Comparison of ENCODE assay signal across 8 mouse cellular contexts in genomic region chr19:46961047-46961651, GRCm38 (mm10). TPM values are rescaled to one million over a fixed set of nuclear protein-coding genes. Genes with fewer than 3 reads are reported as not detected.
DNase-seq lines count a peak whose midpoint lies in the region; ATAC-seq lines count a peak whose summit lies in the region.

No protein-coding gene starts in this region.

- H3K27me3 ChIP-seq in kidney, embryonic 14.5 days (ENCODE audit: control insufficient read depth, insufficient read depth, low read length): no peaks in the 10 kb centered on the region
- no peaks in the 10 kb centered on the region for H3K27me3 ChIP-seq in hindbrain, embryonic 12.5 days
- H3K27me3 ChIP-seq in midbrain, embryonic 15.5 days (replicated peaks): no peaks in the 10 kb centered on the region

- peaks cover 19% of the 10 kb centered on the region; the same call in 1 of the 2 replicates for H3K4me1 ChIP-seq in kidney, embryonic 14.5 days (ENCODE audit: control insufficient read depth, insufficient read depth, low read length)
- peaks cover 31% of the 10 kb centered on the region for H3K4me1 ChIP-seq in hindbrain, embryonic 12.5 days
- H3K4me1 ChIP-seq in midbrain, embryonic 15.5 days: peaks cover 28% of the 10 kb centered on the region

- peak overlapping the region; percentile 90 for H3K27ac ChIP-seq in kidney, embryonic 14.5 days (ENCODE audit: low read depth, low read length)
- H3K27ac ChIP-seq in hindbrain, embryonic 12.5 days: peak overlapping the region; percentile 98
- peak overlapping the region; percentile 99 for H3K27ac ChIP-seq in midbrain, embryonic 15.5 days

- DNase-seq in kidney, adult 8-10 months: no peak
- DNase-seq in NIH3T3 (ENCODE audit: low read depth): peak; percentile 70
- no peak for DNase-seq in cerebellum, adult 8-10 months
- no peak for DNase-seq in adrenal gland, postnatal 14 days

- H3K4me2 ChIP-seq in kidney, embryonic 14.5 days (replicated peaks; ENCODE audit: low read depth, low read length): peak overlapping the region; percentile 62
- H3K4me2 ChIP-seq in hindbrain, embryonic 12.5 days (replicated peaks): peak overlapping the region; percentile 64
- peak overlapping the region; percentile 68 for H3K4me2 ChIP-seq in midbrain, embryonic 15.5 days

- no peaks in the 10 kb centered on the region for H3K36me3 ChIP-seq in kidney, embryonic 14.5 days (ENCODE audit: control insufficient read depth, insufficient read depth, low read length)
- H3K36me3 ChIP-seq in hindbrain, embryonic 12.5 days: no peaks in the 10 kb centered on the region
- H3K36me3 ChIP-seq in midbrain, embryonic 15.5 days (replicated peaks): no peaks in the 10 kb centered on the region

- H3K4me3 ChIP-seq in kidney, embryonic 14.5 days (ENCODE audit: low read length): peak overlapping the region; percentile 86
- H3K4me3 ChIP-seq in hindbrain, embryonic 12.5 days: peak overlapping the region; percentile 76
- H3K4me3 ChIP-seq in midbrain, embryonic 15.5 days: peak overlapping the region; percentile 85

- peak overlapping the region; percentile 91 for H3K9ac ChIP-seq in kidney, embryonic 14.5 days (ENCODE audit: low read depth, low read length)
- H3K9ac ChIP-seq in hindbrain, embryonic 12.5 days: peak overlapping the region; percentile 87
- H3K9ac ChIP-seq in midbrain, embryonic 15.5 days: peak overlapping the region; percentile 90

- no peak for ATAC-seq in kidney, embryonic 14.5 days (ENCODE audit: low FRiP score, low TSS enrichment)
- peak; percentile 9; the same call in 1 of the 2 replicates for ATAC-seq in hindbrain, embryonic 12.5 days (ENCODE audit: low FRiP score)
- ATAC-seq in midbrain, embryonic 15.5 days (replicated peaks): peak; percentile 28
- ATAC-seq in megakaryocyte progenitor cell, adult 5-6 weeks (replicated peaks; ENCODE audit: poor library complexity): no peak

- no peaks in the 10 kb centered on the region for H3K9me3 ChIP-seq in kidney, embryonic 14.5 days (ENCODE audit: control insufficient read depth, low read length)
- H3K9me3 ChIP-seq in hindbrain, embryonic 12.5 days (replicated peaks): no peaks in the 10 kb centered on the region
- H3K9me3 ChIP-seq in midbrain, embryonic 15.5 days: no peaks in the 10 kb centered on the region

- 3% methylated on average over 22 of the region's 22 CpGs for WGBS in kidney, embryonic 14.5 days
- 4% methylated on average over 22 of the region's 22 CpGs for WGBS in hindbrain, embryonic 12.5 days
- 2% methylated on average over 22 of the region's 22 CpGs for WGBS in midbrain, embryonic 15.5 days

RNA-seq across cellular contexts. Expression of gene Ina, which starts 53.3 kb away (rescaled TPM):
- polyA plus RNA-seq in kidney, embryonic 14.5 days (2014; fragmentation: Nextera tagmentation; extraction: Ambion mirVana): 0.31 and 0.41 TPM in 2 replicates
- 578 and 632 TPM in 2 replicates for polyA plus RNA-seq in hindbrain, embryonic 12.5 days (2016; fragmentation: Nextera tagmentation; extraction: Ambion mirVana)
- 589 and 592 TPM in 2 replicates for polyA plus RNA-seq in midbrain, embryonic 15.5 days (2015; fragmentation: Nextera tagmentation; extraction: Ambion mirVana)
- 7.5 and 9.6 TPM in 2 replicates for total RNA-seq in adrenal gland, postnatal 14 days (2021)
- 0.22 TPM in 1 of 2 replicates, not detected in the other for total RNA-seq in megakaryocyte progenitor cell, adult 5-6 weeks (2015)
- total RNA-seq in megakaryocyte progenitor cell, adult 5-6 weeks (2017): not detected in 2 replicates

RNA-seq across cellular contexts. Expression of gene Nt5c2, which starts 53.8 kb away (rescaled TPM):
- 61.5 and 80.2 TPM in 2 replicates for polyA plus RNA-seq in kidney, embryonic 14.5 days (2014; fragmentation: Nextera tagmentation; extraction: Ambion mirVana)
- 85.3 and 89.1 TPM in 2 replicates for polyA plus RNA-seq in hindbrain, embryonic 12.5 days (2016; fragmentation: Nextera tagmentation; extraction: Ambion mirVana)
- 87.7 and 90.5 TPM in 2 replicates for polyA plus RNA-seq in midbrain, embryonic 15.5 days (2015; fragmentation: Nextera tagmentation; extraction: Ambion mirVana)
- 79.8 and 82.3 TPM in 2 replicates for total RNA-seq in adrenal gland, postnatal 14 days (2021)
- total RNA-seq in megakaryocyte progenitor cell, adult 5-6 weeks (2015): 52.5 and 59.4 TPM in 2 replicates
- total RNA-seq in megakaryocyte progenitor cell, adult 5-6 weeks (2017): 79.3 and 80.0 TPM in 2 replicates

Comparison
In these comparisons a context has a peak if more than half of its experiments do, and no peak if none do; other contexts are left out.
1. ATAC-seq: peak in hindbrain, embryonic 12.5 days (single experiment) and midbrain, embryonic 15.5 days (single experiment); none in kidney, embryonic 14.5 days (single experiment) and megakaryocyte progenitor cell, adult 5-6 weeks (single experiment).
2. RNA of gene Ina, which starts 53.3 kb away (polyA plus RNA-seq): 589 to 592 TPM in midbrain, embryonic 15.5 days and 578 to 632 TPM in hindbrain, embryonic 12.5 days; 0.31 to 0.41 TPM in kidney, embryonic 14.5 days; every median in the first group is over 100 times any median in the second.
3. Peak in every context shown above with its lines, with median percentiles within 50 percentile points of each other: H3K27ac ChIP-seq, H3K4me2 ChIP-seq, H3K4me3 ChIP-seq and H3K9ac ChIP-seq.